Mouse (Mus musculus): ENCODE data around the gene Slu7.
A peak's percentile ranks its signal among the peaks of the same experiment; 100 is the strongest.

The Slu7 gene

GRCm38 (mm10) chr11:43433254-43434023 lies at the start of gene Slu7:
Gene Slu7, plus strand, starts transcription at chr11:43433744.
- DNase-seq (ENCODE audit: low spot score): peak; percentile 89

GRCm38 (mm10) chr11:43385055-43385649 lies 48.4 kb upstream of the Slu7 start:
- DNase-seq (ENCODE audit: low spot score): peak; percentile 68

DNA sequence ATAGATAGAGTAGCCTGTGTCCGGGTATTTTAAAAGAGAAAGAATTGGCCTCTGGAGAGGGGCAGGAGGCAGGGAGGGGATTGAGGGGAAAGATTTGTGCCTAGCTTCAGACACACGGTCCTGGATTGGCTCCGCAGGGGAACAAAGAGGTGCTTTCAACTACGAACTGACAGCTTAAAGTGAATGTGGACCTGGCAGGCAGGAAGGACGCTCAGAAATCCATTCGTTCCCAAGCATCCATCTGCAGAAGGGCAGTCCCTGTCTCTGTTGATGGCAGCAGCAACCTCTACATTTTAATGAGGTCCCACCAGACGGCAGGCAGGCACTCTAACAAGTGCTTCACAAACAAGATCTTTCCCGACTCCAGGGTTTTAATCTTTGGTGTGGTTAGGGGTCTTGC lies 47.8 kb upstream of the Slu7 start:
- DNase-seq (ENCODE audit: low spot score): peak; percentile 42

GRCm38 (mm10) chr11:43387004-43387880 lies 46.3 kb upstream of the Slu7 start:
- no peak for DNase-seq (ENCODE audit: low spot score)

DNA sequence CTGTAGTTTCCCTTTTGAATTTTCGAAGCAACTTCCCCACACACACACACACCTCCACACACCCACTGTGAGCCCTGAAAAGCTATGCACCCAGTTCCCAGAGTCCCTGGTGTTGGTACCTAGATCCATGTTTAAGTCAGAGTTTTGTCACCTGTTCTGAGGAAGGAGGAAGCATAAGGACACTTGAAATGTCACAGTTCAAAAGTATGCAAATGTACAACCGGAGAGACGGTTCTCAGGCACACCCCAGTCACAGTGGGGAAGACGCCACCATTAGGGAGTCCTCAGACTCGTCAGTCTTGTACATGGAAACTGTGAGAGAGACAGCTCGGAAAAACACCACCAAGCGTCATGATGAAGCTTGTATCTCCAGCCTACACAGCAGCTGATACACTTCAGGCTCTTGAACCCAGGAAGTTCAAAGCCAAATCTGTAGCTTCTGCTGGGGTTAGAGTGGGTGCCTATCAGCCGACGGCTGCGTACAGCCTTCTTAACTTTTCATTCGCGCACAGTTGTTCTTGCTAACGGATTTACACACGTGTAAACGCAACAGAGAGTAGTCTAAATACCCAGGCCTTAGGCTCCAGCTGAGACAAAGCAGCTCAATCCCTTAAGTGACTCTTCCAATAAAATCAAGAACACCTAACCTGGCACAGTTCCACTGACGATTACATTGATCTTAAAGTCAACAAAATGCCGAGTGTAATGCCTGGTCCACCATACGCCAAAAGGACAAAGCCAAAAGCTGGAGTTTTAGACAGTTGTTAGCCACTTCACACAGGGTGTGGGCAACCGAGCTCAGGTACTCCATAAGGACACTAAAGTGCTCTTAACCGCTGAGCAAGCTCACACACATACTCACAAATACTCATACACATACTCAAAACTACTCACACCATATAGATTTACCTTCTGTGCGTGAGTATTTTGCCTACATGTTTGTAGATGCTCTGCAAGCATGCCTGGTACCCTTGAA lies 45.1 kb upstream of the Slu7 start:
- no peak for DNase-seq (ENCODE audit: low spot score)

DNA sequence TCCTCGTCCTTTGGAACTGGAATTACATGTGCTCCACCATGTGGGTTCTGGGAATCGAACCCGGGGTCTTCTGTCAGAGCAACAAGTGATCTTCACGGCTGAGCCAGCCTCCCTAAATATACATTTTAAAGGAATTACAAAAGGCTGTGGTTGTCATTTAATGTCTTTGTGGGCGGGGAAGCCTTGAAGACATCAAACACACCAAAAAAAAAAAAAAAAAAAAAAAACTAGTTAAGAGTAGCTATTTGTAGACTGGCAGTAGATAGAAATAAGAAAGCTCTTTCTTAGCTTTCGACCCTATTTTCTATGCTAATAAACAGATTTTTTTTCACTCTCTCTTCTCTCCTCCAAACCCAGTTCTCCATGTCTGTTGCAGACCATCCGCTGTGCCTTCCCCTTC lies 44.4 kb upstream of the Slu7 start:
- no peak for DNase-seq (ENCODE audit: low spot score)

DNA sequence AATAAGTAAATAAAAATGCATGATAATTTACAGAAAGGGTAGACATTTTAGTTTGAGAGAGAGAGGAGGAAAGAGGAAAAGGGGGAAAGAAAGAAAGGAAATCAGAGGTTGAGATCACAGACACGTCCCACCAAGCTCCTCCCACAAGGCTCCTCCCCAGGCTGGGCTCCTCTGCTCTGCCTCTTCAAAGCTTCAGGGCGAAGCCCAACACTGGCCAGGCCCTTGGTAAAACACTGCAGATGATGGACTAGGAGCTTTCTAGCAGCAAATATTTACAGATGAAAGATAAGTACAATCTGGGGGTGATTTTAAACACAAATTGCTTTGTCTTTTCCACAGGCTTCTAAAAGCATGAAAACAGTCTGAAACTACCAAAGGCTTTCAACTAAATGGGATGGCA lies 40.8 kb upstream of the Slu7 start:
- DNase-seq (ENCODE audit: low spot score): no peak

DNA sequence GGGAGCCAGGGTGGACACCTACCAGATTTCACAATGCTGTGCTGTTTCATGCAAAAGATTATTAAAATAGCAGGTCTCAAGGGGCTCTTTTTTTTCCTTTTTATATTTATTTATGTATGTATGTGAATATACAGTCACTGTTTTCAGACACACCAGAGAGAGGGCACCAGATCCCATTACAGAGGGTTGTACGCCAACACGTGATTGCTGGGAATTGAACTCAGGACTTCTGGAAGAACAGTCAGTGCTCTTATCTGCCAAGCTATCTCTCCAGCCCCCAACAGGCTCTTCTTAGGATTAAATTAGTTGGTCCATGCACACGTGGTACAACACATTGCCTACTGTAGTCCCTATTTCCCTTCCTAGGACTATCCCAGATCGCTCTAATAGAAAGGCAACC lies 40.2 kb upstream of the Slu7 start:
- DNase-seq (ENCODE audit: low spot score): no peak

DNA sequence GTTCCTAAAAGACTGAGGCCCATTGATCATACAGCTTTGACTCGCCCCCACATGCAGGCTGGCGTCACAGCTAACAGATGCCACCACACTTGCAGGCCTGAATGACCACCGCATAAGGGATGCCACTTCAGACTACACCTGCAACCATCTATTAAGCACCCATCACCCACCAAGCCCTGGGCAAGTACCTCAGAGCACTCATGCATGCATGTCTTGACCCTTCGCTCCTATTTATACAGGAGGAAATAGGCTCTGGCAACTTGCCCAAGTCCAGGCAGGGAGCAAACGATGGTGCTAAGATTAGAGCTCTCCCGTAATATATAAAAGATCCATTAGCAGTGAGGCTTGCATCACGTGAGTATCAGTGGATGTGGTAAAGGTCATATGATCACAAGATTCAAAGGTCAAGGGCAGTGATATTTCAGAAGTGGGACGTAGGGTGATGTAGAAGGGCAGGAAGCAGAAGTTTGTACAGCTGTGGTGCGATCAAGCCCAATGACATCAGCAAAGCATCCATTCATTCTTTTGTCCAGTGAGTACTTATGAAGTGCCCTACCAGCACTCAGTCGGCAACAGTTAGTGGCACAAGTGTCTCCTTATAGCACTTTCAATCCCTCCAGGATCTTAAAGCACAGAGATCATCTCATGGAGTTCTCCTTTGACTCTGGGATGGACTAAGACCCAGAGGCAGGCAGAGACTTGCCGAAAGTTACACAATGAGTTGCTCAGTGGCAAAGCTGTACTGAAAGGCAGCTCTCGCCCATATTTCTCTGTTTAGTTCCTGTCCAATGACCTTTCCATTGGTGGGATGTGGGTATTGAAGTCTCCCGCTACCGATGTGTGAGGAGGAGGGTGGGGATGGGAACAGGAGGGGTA lies 38.2 kb upstream of the Slu7 start:
- DNase-seq (ENCODE audit: low spot score): no peak

DNA sequence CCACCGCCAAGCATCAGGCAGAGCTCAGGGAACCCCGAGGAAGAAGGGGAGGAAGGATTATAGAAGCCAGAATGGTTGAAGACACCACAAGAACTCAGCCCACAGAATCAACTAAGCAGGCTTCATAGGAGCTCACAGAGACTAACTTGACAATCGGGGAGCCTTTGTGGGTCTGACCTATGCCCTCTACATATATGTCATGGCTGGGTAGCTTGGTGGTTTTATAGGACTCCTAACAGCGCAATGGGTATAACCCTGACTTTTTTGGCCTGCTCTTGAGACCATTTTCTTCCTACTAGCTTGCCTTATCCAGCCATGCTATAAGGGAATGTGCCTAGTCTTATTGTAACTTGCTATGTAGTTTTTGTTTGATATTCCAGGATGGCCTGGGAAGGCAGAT lies 37.3 kb upstream of the Slu7 start:
- no peak for DNase-seq (ENCODE audit: low spot score)

- no peak for DNase-seq (ENCODE audit: low spot score)
Measured at GRCm38 (mm10) chr11:43396672-43397071, 36.9 kb upstream of the Slu7 start.

DNA sequence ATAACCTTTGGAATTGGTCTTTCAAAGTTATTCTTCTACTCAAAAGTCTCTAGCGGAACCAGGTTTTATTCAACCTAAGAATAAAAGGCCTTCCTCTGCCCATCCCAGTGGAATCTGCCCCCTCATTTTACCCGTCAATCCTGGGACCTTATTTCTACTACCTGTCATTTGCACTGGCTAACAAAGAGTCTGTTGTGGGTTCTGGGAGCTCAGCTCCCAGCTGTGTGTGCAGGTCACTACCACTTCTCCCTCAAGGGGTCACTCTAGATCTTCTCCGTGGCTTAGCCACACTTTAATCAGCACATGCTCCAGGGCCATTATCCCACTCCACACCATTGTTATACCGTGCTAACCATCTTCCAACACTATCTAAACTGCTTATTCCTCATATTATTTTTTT lies 34.2 kb upstream of the Slu7 start:
- peak; percentile 35 for DNase-seq (ENCODE audit: low spot score)

DNA sequence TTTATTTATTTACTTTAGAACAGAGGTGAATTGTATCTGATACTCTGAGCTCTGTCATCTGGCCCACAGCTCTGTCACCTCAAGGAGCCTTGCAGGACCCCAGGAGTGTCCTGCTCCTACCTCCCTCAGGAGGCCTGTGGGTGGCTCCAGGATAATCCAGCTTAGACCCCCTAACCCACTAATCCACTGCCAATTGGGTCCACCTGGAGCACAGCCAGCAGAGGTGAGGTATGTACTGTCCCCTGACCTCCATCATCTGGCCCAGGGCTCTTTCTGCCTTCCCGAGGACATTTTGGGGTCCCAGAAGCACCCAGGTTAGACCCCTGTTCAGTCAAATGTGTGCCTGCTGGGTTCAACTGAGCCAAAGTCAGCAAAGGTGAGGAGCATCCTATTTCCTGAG lies 33.4 kb upstream of the Slu7 start:
- no peak for DNase-seq (ENCODE audit: low spot score)

DNA sequence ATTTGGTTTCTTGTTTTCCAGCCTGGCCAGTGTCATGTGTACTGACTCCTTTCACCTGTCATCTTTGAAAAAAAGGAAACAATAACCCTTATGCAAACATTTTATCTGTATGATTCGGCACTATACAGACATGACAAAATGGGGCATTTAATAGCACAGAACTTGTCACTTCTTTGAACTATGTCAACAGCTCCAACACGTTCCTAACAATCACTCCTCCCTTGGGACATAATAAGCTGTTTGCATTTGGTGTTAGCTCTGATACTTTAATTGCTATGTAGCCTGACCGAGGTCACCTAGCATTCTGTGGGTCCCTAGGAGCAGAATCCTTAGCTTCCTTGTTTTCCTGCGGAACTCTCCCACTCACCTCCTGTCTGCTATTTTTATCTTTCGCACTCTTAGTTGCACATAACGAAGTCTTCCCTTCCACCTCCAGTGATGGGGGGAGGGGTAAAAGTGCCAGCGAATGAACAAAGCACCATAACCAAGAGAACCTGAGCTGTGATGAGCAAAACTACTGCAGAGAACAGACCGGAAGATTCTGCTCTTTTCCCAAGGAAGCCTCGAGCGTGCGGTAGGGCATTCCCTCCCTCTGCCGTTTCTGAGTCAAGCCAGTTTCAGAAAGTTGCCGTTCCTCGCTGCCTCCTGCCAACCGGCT lies 29.3 kb upstream of the Slu7 start:
- DNase-seq (ENCODE audit: low spot score): no peak

GRCm38 (mm10) chr11:43408888-43409287 lies 24.7 kb upstream of the Slu7 start:
- DNase-seq (ENCODE audit: low spot score): no peak

DNA sequence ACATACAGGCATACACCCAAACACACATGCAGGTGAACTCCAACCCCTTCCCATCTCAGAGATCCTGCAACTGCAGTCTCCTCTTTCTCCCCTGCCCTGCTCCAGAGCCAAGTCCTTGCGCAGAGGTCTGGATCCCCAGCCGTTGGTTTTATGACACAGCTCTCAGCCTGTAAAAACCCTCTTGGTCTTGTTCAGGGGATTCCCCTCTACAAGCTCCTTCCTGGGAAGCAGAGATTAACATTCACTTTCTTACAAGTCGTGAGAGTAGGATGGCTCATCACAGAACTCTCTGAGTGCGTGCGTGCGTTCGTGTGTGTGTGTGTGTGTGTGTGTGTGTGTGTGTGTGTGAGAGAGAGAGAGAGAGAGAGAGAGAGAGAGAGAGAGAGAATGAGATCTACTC lies 23.3 kb upstream of the Slu7 start:
- no peak for DNase-seq (ENCODE audit: low spot score)

GRCm38 (mm10) chr11:43411413-43411812 lies 22.1 kb upstream of the Slu7 start:
- DNase-seq (ENCODE audit: low spot score): peak; percentile 87

DNA sequence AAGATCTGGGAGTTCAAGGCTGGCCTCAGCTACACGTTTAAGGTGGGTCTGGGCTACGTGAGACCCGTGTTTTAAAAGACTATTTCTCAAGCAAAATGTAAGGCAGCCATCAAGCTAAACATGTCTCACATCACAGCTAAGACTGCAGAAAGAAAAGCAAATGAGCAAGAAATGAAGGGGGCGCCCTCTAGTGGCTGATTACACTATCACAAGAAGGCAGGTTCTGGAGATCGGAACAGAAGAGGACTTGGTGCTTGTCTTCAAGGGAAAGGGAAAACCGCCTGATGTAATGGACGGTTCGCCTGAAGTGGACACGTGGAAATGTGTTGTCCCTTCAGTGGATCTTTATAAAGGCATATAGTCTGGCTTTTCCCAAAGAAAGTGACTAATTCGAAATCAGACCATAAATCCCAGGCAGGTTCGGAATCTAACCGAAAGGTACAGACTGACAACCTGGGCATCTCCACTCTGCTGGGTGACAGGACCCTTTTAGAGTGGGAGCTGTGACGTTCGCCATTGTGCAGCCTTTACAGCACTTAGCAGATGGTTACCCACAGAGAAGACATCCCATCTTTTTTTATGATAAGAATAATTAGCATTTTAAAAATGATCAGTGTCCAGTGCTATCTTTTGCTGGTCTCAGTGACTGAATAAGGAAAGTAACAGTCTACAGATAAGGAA lies 20.6 kb upstream of the Slu7 start:
- peak; percentile 93 for DNase-seq (ENCODE audit: low spot score)

DNA sequence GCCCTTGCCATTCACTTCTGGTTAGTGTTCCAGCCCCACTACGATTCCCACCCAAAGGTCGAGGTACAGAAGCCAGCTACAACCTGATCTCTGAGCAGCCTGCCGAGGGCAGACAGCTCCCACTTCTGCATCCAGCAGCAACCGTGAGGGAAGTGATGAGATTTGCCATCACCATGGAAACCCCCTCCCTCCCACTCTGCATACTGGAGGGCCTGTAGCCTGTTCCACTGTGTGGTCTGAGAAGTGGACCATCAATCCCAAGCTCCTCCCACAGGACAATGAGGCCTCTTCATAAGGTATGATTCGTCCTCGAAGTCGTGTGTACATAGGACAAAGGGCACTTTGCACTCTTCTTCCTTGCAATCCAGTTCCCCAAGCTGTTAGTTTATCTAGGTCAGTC lies 16.3 kb upstream of the Slu7 start:
- peak; percentile 39 for DNase-seq (ENCODE audit: low spot score)

DNA sequence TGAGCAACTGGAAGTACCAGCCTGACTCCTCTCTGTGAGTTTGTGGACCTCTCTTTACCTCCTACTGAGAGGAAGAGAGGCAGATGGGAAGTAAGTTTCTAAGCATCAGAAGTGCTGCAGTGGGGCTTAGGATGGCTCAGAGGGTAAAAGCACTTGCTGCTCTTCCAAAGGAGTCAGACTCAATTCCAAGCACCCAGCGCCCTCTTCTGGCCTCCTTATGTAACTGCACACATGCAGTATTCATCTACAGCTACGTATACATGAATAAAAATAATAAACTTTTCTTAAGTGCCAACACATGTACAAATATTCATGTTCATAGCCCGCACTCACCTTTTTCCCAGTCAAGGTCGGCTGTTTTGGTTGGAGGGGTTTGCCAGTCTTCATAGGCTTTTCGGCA lies 9.2 kb upstream of the Slu7 start:
- DNase-seq (ENCODE audit: low spot score): no peak
